Mouse (Mus musculus): ENCODE results near the gene Naa50.

Naa50 gene

DNA sequence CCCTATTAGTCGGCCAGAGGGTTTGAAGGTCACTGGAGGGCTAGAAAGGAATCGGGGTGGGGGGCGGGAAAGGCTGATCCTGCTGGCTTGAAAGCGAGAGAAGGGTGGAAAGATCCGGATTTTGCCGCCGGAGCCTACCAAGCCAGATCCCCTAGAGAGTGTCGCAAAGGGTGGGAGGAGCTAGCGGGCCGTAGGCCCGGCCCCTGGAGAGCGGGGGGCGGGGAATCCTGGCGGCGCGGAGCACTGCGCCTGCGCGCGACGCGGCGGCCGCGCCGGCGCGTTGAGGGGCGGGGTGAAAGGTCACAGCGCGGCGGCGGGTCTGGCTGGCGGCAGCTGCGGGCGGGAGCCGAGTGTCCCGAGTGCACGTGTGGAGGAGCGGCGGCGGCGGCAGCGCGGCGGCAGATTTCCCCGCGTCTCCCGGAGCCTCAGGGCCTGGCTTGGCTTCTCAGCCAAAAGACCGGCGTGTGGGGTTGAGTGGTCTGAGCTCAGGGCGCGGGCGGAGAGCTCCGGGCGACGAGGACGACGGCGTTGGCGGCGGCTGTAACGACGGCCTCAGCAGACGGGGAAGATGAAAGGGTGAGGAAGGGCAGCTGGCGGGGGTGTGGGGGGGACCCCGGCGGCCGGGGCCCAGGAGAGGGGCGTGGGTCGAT is at the start of gene Naa50, which contains the start of gene Atp6v1a:
Gene Naa50, plus strand, starts transcription at position 295 of the 650 bp plus-strand sequence.
Gene Atp6v1a, minus strand, starts transcription at position 170 of the 650 bp plus-strand sequence.
- DNase-seq (ENCODE audit: low spot score), result peak; percentile 94

GRCm38 (mm10) chr16:44099377-44099776 is 40.3 kb upstream of the Naa50 start:
- DNase-seq (ENCODE audit: low spot score), result no peak

DNA sequence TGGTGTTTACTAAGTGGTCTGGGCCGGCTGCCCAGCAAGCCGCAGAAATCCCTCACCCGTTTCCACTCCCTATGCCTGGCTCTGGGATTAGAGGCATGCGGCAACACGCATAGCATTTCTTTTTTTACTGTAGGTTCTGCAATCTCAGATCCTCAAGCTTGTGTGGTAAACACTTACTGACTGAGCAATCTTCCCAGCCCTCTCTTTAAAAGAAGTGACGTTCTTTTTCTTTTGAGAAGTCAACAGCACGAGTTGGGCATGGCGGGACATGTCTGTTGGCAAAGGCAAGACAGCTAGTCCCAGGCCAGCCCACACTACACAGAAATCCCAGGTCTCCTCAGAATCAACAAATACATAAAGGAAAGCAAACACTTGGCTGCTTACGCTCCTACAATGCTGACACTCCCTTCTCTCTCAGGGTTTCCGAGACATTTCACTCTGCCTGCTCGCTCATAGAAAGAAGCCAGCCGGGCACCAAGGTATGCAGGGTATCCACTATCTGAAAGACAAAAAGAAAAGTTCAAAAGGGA is 38.4 kb upstream of the Naa50 start:
- no peak for DNase-seq (ENCODE audit: low spot score)

DNA sequence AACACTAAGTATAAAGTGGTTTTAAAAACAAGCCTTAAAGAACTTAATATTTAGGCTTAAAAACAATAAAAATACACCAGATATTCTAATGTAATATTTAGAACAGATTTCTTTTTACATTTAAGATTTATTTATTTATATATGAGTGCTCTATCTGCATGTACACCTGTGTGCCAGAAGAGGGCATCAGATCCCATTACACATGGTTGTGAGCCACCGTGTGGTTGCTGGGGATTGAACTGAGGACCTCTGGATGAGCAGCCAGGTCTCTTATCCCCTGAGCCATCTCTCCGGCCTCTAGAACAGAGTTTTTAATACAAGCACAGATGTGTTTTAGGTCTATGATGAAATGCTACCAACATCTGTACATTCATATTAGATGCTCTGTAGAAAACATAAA is 36.7 kb upstream of the Naa50 start:
- DNase-seq (ENCODE audit: low spot score), result no peak

GRCm38 (mm10) chr16:44103806-44104766 is 35.5 kb upstream of the Naa50 start:
- DNase-seq (ENCODE audit: low spot score), result peak; percentile 5

DNA sequence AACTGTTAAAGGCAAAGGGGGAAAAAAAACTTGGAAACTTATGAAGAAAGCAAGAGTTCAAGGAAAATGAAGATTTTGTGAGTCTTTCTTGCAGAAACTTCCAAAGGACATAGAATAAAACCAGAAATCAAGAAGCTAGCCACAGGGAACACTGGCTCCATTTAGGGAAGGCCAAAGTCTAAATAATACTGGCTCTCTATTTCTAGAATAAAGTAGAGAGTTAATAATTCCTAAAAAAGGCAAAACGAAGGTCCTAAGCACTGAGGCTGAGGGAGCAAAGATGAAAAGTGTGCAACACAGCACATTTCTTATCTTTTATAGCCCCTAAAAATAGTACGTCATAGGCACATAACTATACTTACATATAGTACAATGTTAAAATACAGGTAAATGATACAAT is 34.4 kb upstream of the Naa50 start:
- DNase-seq (ENCODE audit: low spot score), result no peak

GRCm38 (mm10) chr16:44109002-44109401 is 30.6 kb upstream of the Naa50 start:
- DNase-seq (ENCODE audit: low spot score), result no peak

- DNase-seq (ENCODE audit: low spot score), result no peak
These were observed 19.7 kb upstream of the Naa50 start for GRCm38 (mm10) chr16:44119753-44120501.

- DNase-seq (ENCODE audit: low spot score), result no peak
These were observed 17.5 kb upstream of the Naa50 start for GRCm38 (mm10) chr16:44122122-44122521.

DNA sequence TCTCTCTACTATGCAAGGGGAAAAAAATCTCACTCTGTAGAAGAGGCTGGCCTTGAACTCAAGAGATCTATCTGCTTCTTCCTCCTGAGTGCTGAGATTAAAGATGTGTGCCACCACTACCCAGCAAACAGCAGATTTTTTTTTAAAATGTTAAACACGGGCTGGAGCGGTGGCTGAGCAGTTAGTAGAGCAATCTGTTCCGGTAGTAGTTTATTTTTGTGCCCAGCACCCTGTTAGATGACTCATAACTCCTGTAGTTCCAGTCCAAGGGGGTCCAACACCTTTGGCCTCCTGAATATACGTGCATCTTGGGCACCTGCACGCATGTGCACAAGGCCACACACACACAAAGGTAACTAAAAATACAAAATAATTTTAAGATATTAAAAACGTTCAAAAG is 17.1 kb upstream of the Naa50 start:
- DNase-seq (ENCODE audit: low spot score), result no peak

DNA sequence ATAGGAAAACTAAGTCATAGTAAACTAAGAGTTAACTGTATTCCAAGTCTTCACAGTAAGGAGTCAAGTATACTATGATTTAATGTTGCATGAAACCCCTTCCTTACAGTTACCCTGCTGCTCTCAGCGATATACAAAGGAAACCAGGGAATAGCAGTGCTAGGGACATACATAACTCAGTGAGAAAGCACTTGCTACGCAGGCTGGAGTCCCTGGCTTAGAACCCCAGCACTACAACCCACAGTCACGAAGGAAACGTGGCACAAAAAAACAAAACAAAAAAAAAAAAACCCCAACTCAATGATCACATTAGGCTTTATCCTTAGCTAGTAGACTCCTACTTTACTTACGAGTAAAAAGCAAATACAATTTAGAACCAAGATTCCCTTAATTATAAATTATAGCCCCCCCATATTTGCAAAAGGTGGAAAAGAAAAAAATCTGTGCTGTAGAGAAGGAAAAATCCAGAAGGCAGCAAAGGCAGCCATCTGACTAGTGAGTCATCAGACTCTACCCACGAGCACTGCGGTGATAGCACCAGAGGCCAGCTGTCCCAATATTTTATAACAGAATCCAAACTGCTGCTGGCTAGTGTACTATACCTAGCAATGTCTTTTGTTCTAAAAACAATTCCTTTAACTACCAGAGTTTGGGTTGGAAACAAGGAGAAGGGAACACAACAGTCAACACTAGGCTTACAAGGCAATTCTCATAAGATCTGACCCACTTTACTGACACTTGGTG is 16.5 kb upstream of the Naa50 start:
- DNase-seq (ENCODE audit: low spot score), result no peak

DNA sequence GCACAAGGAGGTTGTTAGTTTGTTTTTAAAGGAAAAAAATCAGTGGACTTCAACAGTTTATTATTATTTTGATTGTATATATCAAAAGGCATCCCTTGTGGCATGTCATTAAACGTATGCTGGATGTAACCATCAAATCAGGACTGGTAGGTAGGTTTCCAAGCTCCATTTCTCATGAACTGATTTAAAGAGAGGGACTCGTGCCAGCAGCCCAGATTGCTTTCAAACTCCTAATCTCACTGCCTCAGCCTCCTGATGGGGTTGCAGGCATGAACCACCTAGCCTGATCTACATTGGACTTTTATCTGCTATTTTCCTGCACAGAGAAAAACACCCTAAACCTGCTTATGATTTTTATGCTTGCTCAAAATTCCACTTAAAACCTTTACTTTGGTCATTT is 15.8 kb upstream of the Naa50 start:
- DNase-seq (ENCODE audit: low spot score), result no peak

DNA sequence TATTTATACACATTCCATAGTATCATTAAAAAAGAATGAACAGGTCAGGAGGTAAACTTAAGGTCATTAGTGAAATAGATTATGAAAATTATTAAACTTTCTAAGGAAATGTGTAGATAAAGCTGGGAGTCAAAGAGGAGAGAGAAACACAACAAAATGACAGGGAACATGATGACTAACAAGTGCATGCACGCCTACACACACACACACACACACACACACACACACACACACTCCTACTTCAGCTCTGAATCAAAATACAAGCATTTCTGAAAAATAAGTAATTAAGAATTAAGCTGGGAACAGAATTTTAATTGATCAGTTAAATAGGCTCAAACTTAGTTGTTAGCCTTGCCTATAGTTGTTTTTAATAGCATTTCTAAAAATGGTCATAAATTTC is 14.9 kb upstream of the Naa50 start:
- DNase-seq (ENCODE audit: low spot score), result no peak

DNA sequence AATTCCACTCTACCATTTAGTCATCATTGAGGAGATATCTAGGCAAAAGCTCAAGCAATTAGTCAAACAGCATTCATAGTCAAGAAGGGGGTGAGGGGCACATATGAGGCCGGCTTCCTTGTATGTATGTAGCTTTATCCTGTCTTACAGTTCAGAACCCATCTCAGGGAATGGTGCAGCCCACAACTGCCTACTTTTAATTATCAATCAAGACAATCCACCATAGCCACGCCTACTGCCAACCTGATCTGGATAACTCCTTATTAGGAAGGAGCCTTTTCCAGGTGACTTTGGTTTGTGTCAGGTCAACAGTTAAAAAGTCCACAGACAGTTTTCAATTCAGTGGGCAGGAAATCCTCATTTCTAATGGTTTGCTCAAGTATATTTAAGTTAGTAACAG is 14.2 kb upstream of the Naa50 start:
- DNase-seq (ENCODE audit: low spot score), result no peak

DNA sequence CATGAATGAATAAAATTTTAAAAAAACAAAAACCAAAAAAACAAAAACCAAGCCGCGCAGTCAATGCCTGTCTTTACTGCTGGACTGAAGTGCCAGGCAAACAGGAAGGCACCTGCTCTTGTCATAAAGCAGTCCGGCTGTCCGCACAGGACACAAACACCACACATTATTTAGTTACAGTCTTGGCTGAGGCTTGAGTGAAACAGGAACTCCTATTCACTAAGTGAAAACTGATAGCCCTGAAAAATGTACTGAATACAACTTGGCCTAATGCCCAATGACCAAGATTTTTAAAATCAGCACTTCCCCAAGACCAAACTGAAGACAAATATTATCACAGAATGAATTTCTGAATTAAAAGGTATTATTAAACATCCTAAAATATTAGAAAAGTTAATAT is 13.2 kb upstream of the Naa50 start:
- DNase-seq (ENCODE audit: low spot score), result no peak

DNA sequence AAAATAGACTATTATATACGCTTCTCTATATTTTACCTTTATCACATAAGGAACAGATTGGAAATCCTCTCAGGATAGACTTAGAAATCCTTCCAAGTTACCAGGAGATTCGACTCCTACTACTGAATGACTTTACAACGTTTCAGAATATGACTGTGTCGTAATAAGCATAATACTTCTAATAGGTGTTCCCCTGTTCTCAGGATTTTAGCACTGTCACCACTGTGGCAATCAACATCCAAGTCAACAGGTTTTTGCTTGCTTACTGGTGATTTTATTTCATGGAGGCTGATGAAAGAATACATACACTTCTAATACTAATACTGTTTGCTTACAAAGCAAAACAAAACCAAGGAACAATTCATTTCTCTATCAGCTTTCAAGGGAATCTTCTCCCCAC is 7.3 kb upstream of the Naa50 start:
- no peak for DNase-seq (ENCODE audit: low spot score)

GRCm38 (mm10) chr16:44133187-44133586 is 6.4 kb upstream of the Naa50 start:
- DNase-seq (ENCODE audit: low spot score), result no peak

DNA sequence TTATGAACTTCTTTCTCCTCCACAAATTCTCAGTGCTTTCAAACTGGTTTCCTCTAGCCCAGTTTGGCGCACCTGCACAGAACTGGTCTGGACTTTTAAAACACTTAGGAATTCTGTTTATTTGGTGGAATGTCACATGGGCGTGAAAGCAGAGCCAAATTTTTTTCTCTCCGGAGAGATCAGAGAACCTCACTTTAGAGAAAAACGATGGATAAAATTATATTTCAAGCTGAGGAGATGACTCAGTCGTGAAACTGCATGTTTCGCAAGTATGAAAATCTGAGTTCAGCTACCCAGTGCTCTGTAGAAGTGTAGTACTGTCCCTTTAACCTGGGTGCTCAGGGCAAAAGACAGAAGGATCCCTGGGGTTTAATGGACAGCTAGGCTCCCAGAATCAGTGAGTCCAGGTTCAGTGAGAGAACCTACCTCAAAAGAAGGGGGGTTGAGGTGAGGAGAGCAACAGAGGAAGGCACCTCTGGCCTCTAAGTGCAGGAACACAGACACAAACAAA is 3.1 kb upstream of the Naa50 start:
- DNase-seq (ENCODE audit: low spot score), result no peak

- DNase-seq (ENCODE audit: low spot score), result no peak
These were observed 1.2 kb upstream of the Naa50 start for GRCm38 (mm10) chr16:44138377-44138978.

DNA sequence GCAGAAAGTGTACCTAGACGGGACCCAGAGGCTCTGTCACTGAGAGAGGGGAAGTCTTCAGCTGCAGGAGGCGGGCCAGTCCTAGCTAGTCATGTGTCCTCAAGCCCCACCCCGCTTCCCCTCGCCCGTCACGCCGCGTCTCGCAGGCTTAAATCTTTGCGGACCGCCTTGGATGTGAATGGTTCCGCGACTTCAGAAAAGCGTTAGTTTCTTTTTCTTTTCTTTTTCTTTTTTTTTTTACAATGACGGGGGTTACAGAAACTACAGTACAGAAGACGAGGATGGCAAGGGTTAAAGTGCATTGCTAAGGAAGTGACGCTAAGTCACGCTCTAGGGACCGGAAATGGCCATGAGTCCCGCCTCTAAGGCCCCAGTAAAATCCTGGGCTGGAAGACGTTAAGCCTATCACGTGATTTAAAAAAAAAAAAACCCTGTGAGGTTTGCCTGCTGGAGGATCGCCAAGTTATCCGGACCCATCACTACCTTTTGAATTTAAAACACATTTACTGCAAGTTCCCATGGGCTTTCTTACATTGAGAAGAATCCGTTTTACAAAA is 573 bp upstream of the Naa50 start:
- peak; percentile 96 for DNase-seq (ENCODE audit: low spot score)
